Mouse (Mus musculus) thymus, adult 2 months (tissue): Measurements from ENCODE around the gene Med10. TPM values are rescaled to one million over a fixed set of nuclear protein-coding genes. Genes with fewer than 3 reads are reported as not detected.

Source experiments
- DNase-seq: peaks from one replicate; pipeline ENCODE4 v3.0.0; 2021
- H3K27ac ChIP-seq: fragments of 200-500 bp; 2 replicates; pipeline ENCODE4 v1.5.1; 2012; ENCODE audit warnings: low read length, control low read depth; ENCODE audit not compliant: control insufficient read depth, insufficient read depth
- H3K27me3 ChIP-seq: fragments of 200-500 bp; 2 replicates; pipeline ENCODE4 v1.6.1; 2012; ENCODE audit warnings: mild to moderate bottlenecking, low read length, moderate library complexity, mixed read lengths; ENCODE audit not compliant: control insufficient read depth, insufficient read depth
- H3K36me3 ChIP-seq: fragments of 200-500 bp; 2 replicates; pipeline ENCODE4 v1.6.1; 2012; ENCODE audit warnings: mild to moderate bottlenecking, low read length, moderate library complexity; ENCODE audit not compliant: control insufficient read depth, insufficient read depth
- H3K4me1 ChIP-seq: fragments of 200-500 bp; replicated peaks from 2 replicates; pipeline ENCODE4 v1.6.1; 2012; ENCODE audit warnings: low read length; ENCODE audit not compliant: control insufficient read depth, insufficient read depth
- H3K4me3 ChIP-seq: fragments of 200-500 bp; 2 replicates; pipeline ENCODE4 v1.5.1; 2012; ENCODE audit warnings: mild to moderate bottlenecking, low read length, control low read depth, moderate library complexity; ENCODE audit not compliant: control insufficient read depth, insufficient read depth
- CTCF ChIP-seq: fragments of 200-500 bp; IDR thresholded peaks from 2 replicates; pipeline ENCODE4 v1.5.1; 2012; ENCODE audit warnings: mild to moderate bottlenecking, control low read depth, low read length, moderate library complexity, borderline replicate concordance; ENCODE audit not compliant: control insufficient read depth, poor library complexity, insufficient read depth; ENCODE audit errors: extremely low read depth
- POLR2A ChIP-seq: fragments of 200-500 bp; IDR thresholded peaks from 2 replicates; pipeline ENCODE4 v1.6.1; 2012; ENCODE audit warnings: mild to moderate bottlenecking, low read length, control low read depth, moderate library complexity; ENCODE audit not compliant: control insufficient read depth, poor library complexity, insufficient read depth; ENCODE audit errors: extremely low read depth
- WGBS: fragments of 180-500 bp; shearing (Covaris S2); methylation state at CpG from one replicate; pipeline ENCODE4 v1.1.7; 2018; 5-methylcytosine and 5-hydroxymethylcytosine counted together
- polyA plus RNA-seq: library from polyadenylated mRNA; depleted of rRNA; stranded (reverse); fragments of >200 nt; gene quantifications from 2 replicates; pipeline ENCODE4 v1.2.3, GENCODE M21; 2012; rRNA removed

Gene Med10
- 69.3 and 75.0 TPM in 2 replicates for polyA plus RNA-seq

GRCm38 (mm10) chr13:69802095-69802494 lies at the start of gene Med10:
Gene Med10, plus strand, starts transcription at chr13:69802395.
- no peak for TF ChIP-seq POLR2A
- TF ChIP-seq CTCF, result no peak

GRCm38 (mm10) chr13:69752875-69753274 lies 49.3 kb upstream of the Med10 start:
- no peak overlapping the region for H3K27ac ChIP-seq
- no peak overlapping the region for H3K4me3 ChIP-seq
- H3K36me3 ChIP-seq, result no peaks in the 10 kb centered on the region
- WGBS, result 85% methylated on average over 2 of the region's 2 CpGs
- DNase-seq, result no peak
- H3K4me1 ChIP-seq, result no peaks in the 10 kb centered on the region
- no peak for TF ChIP-seq CTCF
- TF ChIP-seq POLR2A, result no peak
- H3K27me3 ChIP-seq, result no peaks in the 10 kb centered on the region

More at GRCm38 (mm10) chr13:69802095-69802494, at the start of gene Med10:
- DNase-seq, result no peak
- H3K4me1 ChIP-seq, result no peaks in the 10 kb centered on the region
- 85% methylated on average over 5 of the region's 5 CpGs for WGBS
- no peak within 1 kb of the TSS for H3K4me3 ChIP-seq
- no peak within 1 kb of the TSS for H3K27ac ChIP-seq
- H3K27me3 ChIP-seq, result no peaks in the 10 kb centered on the region
- H3K36me3 ChIP-seq, result no peaks in the 10 kb centered on the region

GRCm38 (mm10) chr13:69758979-69759378 lies 43.2 kb upstream of the Med10 start:
- H3K36me3 ChIP-seq, result no peaks in the 10 kb centered on the region
- no peaks in the 10 kb centered on the region for H3K27me3 ChIP-seq
- TF ChIP-seq CTCF, result no peak
- TF ChIP-seq POLR2A, result no peak
- 88% methylated on average over 6 of the region's 6 CpGs for WGBS
- no peaks in the 10 kb centered on the region for H3K4me1 ChIP-seq
- H3K27ac ChIP-seq, result no peak overlapping the region
- H3K4me3 ChIP-seq, result no peak overlapping the region
- DNase-seq, result no peak

- no peak overlapping the region for H3K4me3 ChIP-seq
- TF ChIP-seq POLR2A (no peak), CTCF (no peak)
- no peaks in the 10 kb centered on the region for H3K27me3 ChIP-seq
- no peaks in the 10 kb centered on the region for H3K4me1 ChIP-seq
- 86% methylated on average over 10 of the region's 10 CpGs for WGBS
- no peak for DNase-seq
- H3K27ac ChIP-seq, result no peak overlapping the region
- no peaks in the 10 kb centered on the region for H3K36me3 ChIP-seq
These were observed 40.8 kb upstream of the Med10 start for GRCm38 (mm10) chr13:69761393-69761792.

- Histone ChIP-seq H3K4me3 (no peak overlapping the region), H3K36me3 (no peaks in the 10 kb centered on the region), H3K27me3 (no peaks in the 10 kb centered on the region), H3K27ac (no peak overlapping the region), H3K4me1 (no peaks in the 10 kb centered on the region)
- WGBS, result 89% methylated on average over 9 of the region's 9 CpGs
- no peak for TF ChIP-seq CTCF
- TF ChIP-seq POLR2A, result no peak
- no peak for DNase-seq
These were observed 37.5 kb upstream of the Med10 start for GRCm38 (mm10) chr13:69764646-69765045.

GRCm38 (mm10) chr13:69768152-69768551 lies 34.0 kb upstream of the Med10 start:
- Histone ChIP-seq H3K36me3 (no peaks in the 10 kb centered on the region), H3K27me3 (no peaks in the 10 kb centered on the region), H3K27ac (no peak overlapping the region), H3K4me3 (no peak overlapping the region), H3K4me1 (no peaks in the 10 kb centered on the region)
- 91% methylated on average over 10 of the region's 10 CpGs for WGBS
- TF ChIP-seq POLR2A, result no peak
- no peak for TF ChIP-seq CTCF
- no peak for DNase-seq

- Histone ChIP-seq H3K27ac (no peak overlapping the region), H3K4me1 (no peaks in the 10 kb centered on the region), H3K36me3 (no peaks in the 10 kb centered on the region), H3K27me3 (no peaks in the 10 kb centered on the region), H3K4me3 (no peak overlapping the region)
- no peak for DNase-seq
- WGBS, result 69% methylated on average over 12 of the region's 12 CpGs
- TF ChIP-seq POLR2A, result no peak
- TF ChIP-seq CTCF, result no peak
These were observed 31.4 kb upstream of the Med10 start for GRCm38 (mm10) chr13:69770538-69771456.
